Mouse (Mus musculus) CH12F3 (cell line): ENCODE data around the gene Pwwp2b.

Source experiments
- in situ Hi-C: fragments of 300-500 bp; cut with MboI; formaldehyde crosslinking; loops from 2 replicates; pipeline ENCODE4 v1.14.3; 2020; ENCODE audit warnings: low sequenced_read_pairs

Pwwp2b gene

GRCm38 (mm10) chr7:139254626-139255025, 6.3 kb downstream of the Pwwp2b start:
- in situ Hi-C loops: no loop called here

DNA sequence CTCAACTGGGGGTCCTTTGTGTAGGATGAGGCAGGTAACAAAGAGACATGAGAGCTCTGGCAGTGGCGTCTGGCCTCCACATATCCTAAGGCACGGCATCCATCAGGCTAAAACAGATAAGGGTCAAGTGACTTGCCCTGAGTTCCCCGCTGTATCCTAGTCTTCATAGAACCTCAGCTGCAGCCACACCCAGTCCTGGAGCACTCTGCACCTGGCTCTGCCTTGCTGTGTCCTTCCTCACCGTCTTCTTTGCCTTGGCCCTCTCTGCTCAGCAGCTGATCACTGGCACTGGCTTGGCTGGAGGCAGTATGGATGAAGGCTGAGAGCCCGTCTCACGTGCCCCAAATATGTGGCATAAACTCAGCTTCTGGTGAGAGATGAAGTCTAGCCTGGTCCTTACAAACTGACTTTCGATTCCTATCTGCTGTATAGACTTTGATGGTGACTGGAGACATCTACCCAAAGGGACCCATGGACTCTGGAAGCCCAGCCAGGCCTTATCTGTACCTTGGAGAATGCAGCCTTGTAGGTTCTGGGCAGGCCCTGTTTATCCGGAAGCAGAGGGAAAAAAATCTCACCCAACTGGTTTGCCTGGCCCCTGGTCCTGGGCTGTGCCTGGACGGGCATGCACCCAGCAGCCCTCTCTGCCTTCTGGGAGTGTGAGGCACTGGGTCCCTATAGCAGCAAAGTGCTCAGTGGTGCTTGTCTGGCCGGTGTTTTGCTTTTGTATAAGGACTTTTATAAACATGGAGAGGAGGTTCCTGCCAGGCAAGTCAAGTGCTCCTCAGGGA, 9.7 kb downstream of the Pwwp2b start:
- in situ Hi-C loops: no loop called here

DNA sequence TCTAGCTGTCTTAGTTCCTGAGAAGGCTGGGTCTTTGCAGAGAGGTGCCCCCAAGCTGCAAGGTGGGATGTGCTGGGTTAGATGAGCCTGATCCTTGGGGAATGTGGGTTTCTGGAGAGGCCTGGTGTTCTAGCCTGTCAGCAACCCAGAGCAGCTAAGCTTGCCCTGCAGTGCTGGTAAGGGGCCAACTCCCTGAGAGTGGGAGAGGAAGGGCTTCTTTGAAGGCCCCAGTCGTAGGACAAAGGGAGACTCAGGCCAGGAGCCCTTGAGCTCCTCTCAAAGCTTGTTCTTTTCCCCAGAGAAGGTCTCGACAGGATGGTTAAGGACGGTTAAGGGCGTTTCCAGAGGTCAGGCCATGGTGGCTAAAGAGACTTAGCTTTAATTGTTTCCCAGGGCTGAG, 16.1 kb downstream of the Pwwp2b start:
- in situ Hi-C loops: no loop called here

- in situ Hi-C loops: no loop called here
Observed at GRCm38 (mm10) chr7:139265634-139266033, 17.4 kb downstream of the Pwwp2b start.

DNA sequence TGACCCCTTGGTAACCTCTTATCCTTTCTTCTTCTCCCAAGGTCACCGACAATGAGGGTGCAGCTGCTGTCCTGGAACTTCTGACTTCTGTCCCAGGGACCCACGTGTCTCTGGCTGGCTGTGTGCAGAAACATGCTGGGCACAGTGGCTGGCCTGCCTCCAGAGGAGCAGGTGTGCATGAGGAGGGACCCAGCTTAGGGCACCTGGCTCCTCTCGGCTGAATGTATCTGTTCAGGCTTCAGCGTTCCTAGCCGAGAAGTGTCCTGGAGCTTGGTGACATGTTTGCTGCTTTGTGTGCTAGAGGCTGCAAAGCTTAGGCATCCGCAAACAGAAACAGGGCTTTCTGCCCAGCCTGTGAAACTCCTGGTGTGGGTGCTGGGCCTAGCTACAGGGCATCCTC, 18.1 kb downstream of the Pwwp2b start:
- in situ Hi-C loops: no loop called here

- in situ Hi-C loops: no loop called here
Observed at GRCm38 (mm10) chr7:139266886-139267870, 18.9 kb downstream of the Pwwp2b start.

DNA sequence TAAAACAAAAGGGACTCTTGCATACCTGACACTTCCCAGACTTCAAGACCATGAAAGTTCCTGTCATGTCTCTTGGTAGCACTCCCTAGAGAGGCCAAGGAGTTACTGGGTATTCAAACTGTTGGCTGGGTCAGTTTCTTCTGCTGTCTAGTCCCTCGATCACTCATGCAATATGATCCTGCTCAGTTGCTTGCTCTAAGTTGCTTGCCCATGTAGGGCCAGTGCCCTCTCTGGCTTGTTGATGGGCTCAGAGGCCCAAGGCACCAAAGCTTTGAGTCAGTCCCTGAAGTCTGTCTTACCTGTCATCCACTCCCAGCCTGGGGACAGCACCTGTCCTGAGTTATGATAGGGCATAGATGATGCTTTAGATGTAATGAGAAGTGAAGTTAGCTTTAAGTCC, 22.5 kb downstream of the Pwwp2b start:
- in situ Hi-C loops: no loop called here

DNA sequence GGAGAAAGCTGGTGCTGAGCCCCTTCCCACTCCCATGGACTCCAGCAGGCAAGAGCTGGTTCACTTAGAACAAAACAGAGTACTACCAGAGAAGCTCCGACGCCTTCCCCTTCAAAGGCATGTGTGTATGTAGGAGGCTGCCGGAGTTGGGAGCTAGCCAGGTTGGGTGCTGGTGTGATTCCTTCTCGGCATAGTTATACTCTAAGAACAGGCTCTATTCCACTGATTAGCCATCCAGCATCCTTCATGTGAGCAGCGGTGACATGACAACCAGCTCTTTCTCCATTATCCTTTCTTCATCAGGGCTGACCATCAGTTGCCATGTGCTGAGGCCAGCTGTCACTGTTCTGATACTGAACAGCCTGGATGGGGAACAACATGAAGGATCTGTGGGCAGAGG, 23.6 kb downstream of the Pwwp2b start:
- in situ Hi-C loops: no loop called here

DNA sequence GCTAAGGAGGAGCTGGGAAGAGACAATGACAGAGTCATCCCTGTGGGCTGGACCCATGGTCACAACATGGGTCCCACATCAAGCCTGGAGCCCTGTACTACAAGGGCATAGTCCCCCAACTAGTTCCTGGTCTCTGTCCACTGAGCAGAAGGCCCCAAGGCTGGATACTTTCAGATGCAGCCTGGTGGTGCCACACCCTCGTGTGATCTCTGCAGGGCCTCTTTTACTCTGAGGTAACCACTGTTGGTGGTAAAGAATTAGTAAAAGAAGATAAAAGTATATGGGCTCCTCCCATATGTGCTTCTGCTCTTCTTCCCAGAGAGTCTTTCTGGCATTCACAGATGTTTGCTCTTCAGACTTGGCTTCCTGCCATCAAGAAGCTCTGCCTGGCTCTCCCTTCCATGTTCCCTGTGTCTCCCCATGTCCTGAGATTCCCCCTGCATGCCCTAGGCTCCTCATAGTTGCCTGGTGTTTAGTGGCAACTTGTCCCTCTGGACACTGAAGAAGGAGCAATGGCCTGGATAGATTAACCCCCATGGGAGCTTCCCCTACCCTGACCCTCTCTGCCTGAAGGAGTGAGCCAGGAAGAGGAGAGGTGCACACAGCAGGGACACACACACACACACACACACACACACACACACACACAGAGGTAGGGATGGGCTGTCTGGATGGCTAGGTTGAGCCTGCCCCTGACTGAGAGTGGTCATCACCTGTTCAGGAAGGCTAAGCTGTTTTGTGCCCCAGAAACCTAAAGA, 24.5 kb downstream of the Pwwp2b start:
- in situ Hi-C loops: no loop called here

GRCm38 (mm10) chr7:139273397-139273719, 25.1 kb downstream of the Pwwp2b start:
- in situ Hi-C loops: no loop called here

GRCm38 (mm10) chr7:139275586-139275985, 27.3 kb downstream of the Pwwp2b start:
- in situ Hi-C loops: no loop called here

DNA sequence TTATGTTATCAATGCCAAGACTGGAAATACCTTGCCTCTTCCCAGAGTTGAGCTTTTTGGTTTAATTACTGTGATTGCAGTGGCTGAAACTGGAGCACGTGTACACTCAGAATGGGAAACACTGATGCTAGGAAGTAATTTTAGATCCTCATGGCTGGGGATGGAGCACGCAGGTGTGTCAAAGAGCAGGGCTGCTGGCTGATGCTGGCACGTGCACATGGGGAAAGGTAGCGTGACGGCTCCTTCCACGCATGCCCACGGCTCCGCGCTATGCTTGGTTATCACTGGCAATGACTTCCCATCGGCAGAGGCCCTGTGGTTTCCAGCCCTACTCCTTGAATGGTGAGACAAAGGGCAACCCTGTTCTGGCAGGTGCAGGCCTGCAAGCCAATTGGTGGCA, 27.9 kb downstream of the Pwwp2b start:
- in situ Hi-C loops: no loop called here

GRCm38 (mm10) chr7:139277536-139277935, 29.3 kb downstream of the Pwwp2b start:
- in situ Hi-C loops: no loop called here

DNA sequence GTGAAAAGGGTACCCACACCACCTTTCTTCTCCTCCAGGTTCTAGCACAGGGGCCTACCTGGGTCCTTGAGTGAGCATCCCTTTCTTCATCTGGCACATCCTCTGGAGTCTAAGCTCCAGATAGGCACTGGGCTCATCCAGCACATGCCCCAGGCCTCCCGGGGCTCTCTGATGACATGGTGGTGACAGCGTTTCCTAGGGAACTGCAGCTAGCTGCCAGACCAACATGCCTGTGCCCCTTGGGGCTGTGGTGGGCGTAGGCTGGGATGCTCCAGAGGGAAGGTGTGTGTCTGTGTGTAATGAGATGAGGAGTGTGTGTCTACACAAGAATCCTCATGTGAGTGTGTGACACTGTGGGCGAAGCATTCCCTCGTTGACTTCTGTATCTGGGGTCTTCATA, 31.3 kb downstream of the Pwwp2b start:
- in situ Hi-C loops: no loop called here

GRCm38 (mm10) chr7:139280044-139280443, 31.8 kb downstream of the Pwwp2b start:
- in situ Hi-C loops: no loop called here

- in situ Hi-C loops: no loop called here
Observed at GRCm38 (mm10) chr7:139281195-139281594, 32.9 kb downstream of the Pwwp2b start.

DNA sequence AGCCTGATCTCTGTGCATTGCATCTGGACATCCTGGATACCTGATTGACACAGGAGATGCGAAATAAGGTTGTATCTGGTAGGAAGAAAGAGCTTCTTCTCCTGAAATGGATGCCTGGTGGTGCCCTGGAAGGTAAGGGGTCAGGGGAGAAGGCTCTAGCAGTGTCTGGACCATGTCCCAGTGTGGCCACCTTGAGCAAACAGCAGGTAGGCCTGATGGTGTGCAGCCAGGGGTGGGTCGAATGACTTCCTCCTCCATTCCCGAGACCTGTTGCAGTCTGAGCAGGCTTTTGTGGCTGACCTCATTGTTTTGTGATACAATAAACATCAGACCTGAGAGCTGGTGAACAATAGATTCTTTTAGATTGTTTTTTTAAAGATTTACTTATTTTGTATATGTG, 33.8 kb downstream of the Pwwp2b start:
- in situ Hi-C loops: no loop called here

GRCm38 (mm10) chr7:139285295-139285943, 37.1 kb downstream of the Pwwp2b start:
- in situ Hi-C loops: no loop called here

DNA sequence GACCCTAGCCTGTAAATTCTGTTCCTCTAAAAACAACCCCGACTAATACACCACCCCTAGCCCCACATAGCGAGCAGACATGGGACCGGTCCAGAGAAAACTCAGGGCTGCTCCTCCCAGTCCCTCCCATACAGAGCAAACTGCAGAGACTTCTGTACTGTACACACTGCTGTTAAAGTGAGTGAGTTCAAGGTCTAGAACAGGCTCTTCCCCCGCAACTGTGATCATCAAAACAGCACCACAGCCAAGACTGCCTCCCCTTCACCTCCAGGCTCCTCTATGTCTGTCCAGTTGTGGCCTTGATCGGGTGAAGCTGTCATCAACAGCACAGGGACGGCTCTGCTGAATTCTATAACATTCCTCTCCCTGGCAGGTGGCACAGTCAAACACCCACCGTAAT, 40.3 kb downstream of the Pwwp2b start:
- in situ Hi-C loops: no loop called here

- in situ Hi-C loops: no loop called here
Observed at GRCm38 (mm10) chr7:139293350-139293749, 45.1 kb downstream of the Pwwp2b start.

DNA sequence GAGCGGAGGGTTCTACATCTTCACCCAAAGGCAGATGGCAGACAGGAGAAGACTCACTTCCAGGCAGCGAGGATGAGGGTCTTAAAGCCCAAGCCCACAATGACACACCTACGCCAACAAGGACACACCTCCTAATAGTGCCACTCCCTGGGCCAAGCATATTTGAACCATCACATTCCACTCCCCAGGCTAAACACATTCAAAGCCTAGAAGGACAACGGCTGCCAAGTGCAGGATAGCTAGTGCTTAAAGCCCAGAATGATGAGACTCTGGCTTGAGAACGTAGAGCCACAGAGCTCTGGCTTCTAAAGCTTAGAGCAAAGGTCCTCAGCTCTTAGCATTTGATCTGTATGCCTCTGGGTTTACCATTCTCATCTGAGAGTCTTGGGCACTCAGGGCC, 45.8 kb downstream of the Pwwp2b start:
- in situ Hi-C loops: no loop called here
